Mouse (Mus musculus): ENCODE results near the gene Muc1. TPM values are rescaled to one million over a fixed set of nuclear protein-coding genes. Genes with fewer than 3 reads are reported as not detected.

Gene Muc1
- total RNA-seq, 2 experiments from 2014 or later, result 0.56 TPM; not detected in 1

GRCm38 (mm10) chr3:89236516-89236915, 7.7 kb downstream of the Muc1 start:
- no peak for DNase-seq

DNA sequence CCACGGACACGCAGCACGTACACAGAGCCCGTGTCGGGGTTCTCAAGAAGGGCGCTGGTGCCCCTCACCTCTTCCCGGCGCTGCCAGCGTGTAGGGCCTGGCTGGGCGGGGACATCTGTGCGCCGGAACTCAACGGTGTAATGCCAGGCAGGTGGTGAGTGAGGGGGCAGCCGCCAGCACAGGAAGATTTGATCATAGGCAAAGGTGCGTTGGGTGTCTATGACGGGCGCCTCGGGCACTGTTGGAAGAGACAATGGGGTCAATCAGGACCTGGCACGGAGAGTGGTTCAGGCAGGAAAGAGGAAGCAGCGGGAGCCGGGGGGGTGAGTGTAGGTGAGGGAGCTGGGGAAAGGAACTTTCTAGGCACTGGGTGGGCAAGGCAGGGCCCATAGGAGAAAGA, 8.8 kb downstream of the Muc1 start:
- DNase-seq, result no peak

DNA sequence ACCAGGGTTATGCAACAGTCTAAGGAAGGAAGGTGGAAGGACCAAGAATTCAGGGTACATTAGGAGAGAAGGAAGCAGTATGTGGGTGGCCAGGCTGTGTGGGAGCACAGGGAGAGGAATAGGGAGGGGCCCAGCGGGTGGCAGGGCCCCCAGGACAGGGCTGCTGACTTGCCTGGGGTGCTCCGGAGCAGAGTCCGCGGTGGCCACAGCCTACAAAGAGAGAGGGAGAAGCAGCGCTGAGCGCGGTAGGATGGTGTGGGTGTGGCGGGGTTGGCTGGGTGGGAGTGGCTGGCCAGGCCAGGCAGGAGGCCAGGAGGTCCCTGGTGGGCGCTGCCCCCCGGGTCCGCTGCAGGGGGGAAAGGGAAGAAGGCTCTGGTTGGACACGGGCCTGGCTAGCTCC, 9.6 kb downstream of the Muc1 start:
- DNase-seq, result no peak

- DNase-seq, result peak; percentile 48 to 60
These were observed 13.6 kb downstream of the Muc1 start for GRCm38 (mm10) chr3:89242331-89242895.

GRCm38 (mm10) chr3:89243609-89244008, 14.8 kb downstream of the Muc1 start:
- DNase-seq, result no peak

GRCm38 (mm10) chr3:89244158-89244981, 15.5 kb downstream of the Muc1 start:
- DNase-seq, result peak in 1 of 2 experiments; percentile 28

DNA sequence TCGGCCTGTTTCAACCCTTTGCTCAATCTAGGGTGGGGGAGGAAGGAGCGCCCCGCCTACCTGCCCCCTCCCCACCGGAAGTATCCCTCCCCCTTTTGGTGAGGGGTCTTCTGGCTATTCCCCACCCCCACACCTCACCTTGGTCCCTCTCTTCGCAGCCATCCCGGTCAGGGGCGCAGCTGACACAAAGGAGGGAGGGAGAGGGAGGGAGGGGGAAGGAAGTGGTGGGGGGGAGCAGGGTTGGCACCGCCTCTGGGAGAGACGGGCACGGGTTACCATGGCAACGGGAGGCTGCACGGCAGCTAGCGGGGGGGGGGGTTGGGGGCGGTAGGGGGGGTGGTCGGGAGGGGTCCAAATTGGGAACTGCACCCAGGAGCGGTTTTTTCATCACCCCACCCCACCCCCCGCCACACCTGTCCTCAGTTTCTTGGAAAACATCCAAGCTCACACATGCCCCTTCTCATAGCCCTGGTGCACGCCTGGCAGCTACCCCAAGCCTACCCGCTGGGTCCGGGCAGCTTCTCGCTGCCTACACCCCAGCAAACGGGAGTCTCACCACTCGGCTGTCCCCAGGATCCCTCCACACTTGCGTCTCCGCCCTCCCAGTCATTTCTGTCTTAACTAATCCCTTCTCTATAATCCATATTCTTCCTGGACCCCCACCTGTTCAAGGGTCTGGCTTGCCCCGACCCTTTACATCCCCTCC, 16.3 kb downstream of the Muc1 start:
- no peak for DNase-seq

DNA sequence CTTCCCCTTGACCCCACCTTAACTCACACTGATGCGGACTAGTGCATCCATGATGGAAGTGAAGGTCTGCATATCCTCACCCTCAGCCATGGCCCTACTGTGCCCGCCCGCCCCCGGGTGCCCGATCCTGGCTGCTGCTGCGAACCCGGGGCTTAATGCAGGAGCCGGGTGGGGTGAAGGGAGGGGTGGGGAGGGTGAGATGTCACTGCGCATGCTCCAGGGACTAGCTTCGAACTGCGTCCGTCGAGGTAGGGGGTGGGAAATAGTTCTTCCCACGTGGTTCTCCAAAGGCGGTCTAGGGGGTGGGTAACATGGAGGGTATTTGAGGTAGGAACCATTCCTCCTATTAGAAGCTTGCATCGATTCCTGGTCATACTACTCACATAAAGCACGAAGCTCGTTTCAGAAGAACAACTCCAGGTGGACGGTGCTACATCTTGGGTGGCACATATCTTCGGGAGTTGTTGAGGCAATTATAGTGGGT, 16.9 kb downstream of the Muc1 start, which contains the start of gene Krtcap2:
TSS of gene Krtcap2 (plus strand) at position 279 of the 484 bp plus-strand sequence.
- no peak for DNase-seq

- DNase-seq, result peak; percentile 92
These were observed 17.6 kb downstream of the Muc1 start, which contains the start of gene Trim46 for GRCm38 (mm10) chr3:89246261-89247100. Trim46 (minus strand) TSS chr3:89246309.

GRCm38 (mm10) chr3:89247466-89247865, 18.6 kb downstream of the Muc1 start:
- DNase-seq, result no peak

DNA sequence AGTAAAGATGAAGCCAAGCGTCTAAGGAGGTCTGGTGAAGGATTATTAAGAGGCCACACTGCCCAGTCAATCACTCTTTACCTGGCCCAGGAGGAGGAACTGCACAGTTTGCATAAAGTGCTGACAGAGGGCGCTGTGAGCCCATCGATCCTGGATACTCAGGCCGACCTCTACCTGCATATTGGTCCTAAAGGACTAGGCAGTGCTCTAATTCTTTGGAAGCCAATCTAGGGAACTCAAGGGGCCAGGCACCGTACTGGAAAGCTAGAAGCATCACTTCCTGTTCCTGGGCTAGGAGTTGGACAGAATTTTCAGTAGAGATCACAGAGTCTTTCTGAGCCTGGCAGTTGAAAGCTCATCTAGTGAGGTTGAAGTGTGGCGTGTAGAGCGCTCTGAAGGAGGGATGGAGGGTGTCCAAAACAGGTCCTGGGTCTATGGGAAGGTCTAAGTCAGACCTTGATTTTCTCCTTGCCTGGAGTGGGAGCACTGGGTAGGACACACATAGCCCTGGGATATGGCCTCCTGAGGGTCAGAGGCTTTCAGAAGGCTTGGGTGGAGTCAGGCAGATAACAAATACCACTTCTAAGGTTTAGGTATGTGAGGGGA, 21.7 kb downstream of the Muc1 start:
- peak; percentile 69 to 77 for DNase-seq

DNA sequence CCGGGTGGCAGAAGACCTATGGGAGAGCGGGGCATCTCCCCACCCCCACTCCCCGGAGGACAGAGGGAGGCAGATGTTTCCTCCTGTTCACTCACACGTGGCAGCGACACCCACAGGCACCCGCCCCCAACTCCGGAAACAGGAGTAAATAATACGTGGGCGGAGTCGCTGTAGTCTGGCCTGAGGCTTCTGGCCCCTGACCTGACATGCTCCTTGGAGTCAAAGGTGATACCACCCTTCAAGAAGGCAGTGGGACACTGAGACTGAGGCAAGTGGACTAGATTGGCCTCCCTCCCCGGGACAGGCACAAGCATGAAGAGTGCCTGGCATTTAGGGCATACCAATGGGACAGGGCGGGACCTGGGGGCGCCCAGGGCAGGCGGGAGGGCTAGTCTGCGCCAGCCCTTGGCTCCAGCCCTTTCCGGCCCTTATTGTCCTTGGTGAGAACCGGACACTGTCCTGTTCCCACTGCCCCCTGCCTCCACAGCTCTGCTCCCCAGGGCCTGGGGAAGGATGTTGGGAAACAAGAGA, 22.6 kb downstream of the Muc1 start:
- DNase-seq, result peak; percentile 52 to 77

GRCm38 (mm10) chr3:89254994-89255393, 26.1 kb downstream of the Muc1 start:
- no peak for DNase-seq

DNA sequence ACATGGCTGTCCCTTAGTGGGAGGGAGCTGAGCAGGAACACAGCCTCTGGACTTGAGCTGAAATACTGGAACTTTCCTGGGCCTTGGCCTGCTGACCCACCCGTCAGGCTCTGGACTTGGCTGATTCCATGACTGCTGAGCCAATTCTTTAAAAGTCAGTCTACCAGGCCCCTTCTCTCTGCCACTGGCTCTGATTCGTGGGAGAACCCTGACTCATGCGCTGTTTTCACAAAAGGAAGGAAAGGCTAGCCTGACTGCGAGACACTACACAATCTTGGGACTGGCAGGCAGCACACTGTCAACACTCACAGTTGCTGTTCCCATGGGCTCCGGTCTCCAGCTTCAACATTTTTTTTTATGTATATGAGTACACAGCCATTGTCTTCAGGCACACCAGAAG, 27.3 kb downstream of the Muc1 start:
- DNase-seq, result no peak

DNA sequence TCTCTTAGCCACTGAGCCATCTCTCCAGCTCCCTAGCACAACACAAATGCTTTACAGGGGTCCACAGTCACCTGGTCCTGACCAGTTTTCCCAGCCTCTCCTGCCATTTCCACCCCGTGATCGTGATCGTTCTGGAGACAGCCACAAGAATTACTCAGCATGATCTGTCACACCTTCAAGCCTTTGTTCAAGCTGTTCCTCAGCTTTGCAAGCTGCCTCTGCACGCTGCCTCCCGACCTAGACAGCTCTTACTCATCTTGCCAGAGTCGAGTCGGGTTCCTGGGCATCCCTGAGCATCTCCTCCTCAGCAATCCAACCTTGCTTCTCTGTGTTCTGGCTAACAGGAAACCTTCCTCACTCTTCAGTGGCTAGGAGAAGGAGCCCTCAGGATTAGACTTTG, 30.2 kb downstream of the Muc1 start, which contains the start of gene Dpm3:
TSS of gene Dpm3 (plus strand) at position 283 of the 400 bp plus-strand sequence.
- no peak for DNase-seq

DNA sequence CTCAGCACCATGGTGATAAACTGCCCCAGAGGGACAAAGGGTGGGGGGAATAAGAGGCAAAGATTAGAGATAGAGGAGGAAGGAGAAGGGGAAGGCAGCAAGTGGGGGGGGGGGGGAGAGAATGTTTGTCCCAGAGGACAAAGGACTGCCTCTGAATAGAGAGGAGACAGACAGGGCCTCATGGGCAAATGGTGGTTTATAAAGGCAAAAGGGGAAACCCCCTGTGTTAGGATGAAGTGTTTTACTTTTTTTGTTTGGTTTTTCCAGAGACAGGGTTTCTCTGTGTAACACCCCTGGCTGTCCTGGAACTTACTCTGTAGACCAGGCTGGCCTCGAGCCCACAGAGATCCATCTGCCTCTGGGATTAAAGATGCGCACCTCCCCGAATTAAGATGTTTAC, 31.4 kb downstream of the Muc1 start:
- DNase-seq, result no peak

DNA sequence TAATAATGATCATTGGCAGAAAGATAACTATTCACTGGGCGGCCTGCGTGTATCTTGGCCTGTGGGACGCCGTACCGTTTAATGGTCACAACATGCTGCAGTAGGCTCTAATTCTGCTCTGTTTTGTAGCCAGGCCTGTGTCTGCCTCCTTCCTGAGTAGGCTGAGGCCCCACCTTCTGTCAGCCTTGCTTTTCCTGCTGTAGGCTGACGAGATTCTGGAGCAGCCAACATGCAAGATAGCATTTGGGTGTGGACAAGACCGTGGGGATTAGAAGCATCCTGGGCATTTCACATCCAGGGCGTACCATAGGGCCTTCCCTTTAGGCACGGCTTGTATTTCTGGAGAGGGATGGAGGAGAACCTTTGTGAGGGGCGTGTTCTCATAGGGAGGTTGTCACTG, 33.6 kb downstream of the Muc1 start:
- DNase-seq, result peak in 1 of 2 experiments; percentile 23

DNA sequence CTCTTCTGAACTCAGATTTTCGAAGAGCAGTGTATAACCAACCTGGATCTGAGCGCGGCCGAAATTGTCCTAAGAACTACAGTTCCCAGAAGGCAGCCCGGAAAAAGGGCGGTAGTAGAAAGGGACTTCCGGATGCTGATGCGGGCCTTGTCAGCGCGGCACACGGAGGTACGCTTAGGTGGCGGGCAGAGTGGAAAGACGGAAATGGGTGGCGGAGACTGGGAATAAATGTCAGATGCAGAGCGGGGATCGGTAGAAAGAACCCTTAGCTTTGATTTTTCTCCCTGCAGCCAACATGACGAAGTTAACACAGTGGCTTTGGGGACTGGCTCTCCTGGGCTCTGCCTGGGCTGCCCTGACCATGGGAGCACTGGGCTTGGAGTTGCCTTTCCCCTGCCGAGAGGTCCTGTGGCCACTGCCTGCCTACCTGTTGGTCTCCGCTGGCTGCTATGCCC, 37.6 kb downstream of the Muc1 start:
- DNase-seq, result peak; percentile 81 to 84

DNA sequence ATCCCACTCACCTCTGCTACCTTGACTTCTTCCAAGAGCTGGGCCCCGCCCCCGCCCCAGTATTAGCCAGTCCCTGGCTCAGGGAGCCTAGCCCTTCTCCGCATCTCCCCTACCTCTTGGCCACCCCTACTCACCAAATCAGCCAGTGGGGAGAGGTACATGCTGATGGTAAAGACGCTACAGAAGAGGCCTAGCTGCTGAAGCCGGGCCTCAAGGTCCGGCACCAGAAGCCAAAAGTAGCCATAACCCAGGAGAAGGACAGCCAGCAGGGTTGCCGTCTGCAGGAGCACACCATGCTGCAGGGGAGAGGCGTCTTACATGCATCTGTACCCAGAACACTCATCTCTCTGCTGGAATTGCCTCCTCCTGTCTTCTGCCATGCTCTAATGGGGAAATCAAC, 40.1 kb downstream of the Muc1 start:
- DNase-seq, result no peak

DNA sequence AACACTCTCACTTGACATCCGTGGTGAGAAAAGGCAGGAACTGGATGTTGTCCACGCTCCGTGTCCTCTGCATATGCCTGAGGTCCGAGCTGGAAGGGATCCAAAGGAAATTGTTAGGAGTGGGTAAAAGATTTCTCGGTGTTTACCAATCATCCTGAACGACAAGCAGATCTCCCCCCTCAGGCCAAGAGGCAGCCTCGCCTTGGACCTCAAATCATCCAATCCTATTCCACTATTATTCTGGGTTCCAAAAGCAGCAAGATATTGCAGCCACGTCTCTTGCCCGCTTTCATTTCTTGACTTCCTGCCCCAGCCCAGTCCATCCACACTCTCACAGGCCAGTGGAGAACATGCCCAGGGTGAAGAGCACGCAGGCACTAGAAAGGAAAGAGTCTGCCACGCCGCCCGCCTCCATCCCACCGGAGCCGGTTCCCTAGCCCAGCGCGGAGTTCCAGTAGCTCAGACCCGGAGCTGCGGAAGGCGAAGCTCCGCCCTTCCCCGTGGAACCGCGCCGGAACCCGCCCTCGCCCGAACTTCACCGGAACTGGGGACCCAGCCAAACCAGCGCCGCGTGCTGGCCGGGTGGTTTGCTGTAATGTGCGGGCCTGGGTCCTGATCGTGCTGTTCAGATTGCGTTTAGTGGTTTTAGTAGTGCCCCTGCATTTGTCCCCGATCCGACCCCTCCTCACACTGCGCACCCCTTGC, 41.3 kb downstream of the Muc1 start, which contains the start of gene Slc50a1:
TSS of gene Slc50a1 (minus strand) at position 520 of the 705 bp plus-strand sequence.
- DNase-seq, result peak; percentile 94 to 95

Data from adrenal gland, postnatal 36 days (tissue).